Mouse (Mus musculus): Measurements from ENCODE around the gene Ccdc51.
"Not testable (repeated sequence)": the region's sequence is repeated elsewhere in the genome, so short reads cannot be mapped to it uniquely, and the experiment has no call there.

Gene Ccdc51

GRCm38 (mm10) chr9:109122553-109123085 is 40.3 kb downstream of the Ccdc51 start:
- DNase-seq (ENCODE audit: low read depth, low spot score): peak; percentile 37

- no peak for DNase-seq (ENCODE audit: low read depth, low spot score)
Observed at GRCm38 (mm10) chr9:109123266-109123665, 41.0 kb downstream of the Ccdc51 start.

GRCm38 (mm10) chr9:109124164-109124563 is 41.9 kb downstream of the Ccdc51 start:
- no peak for DNase-seq (ENCODE audit: low read depth, low spot score)

GRCm38 (mm10) chr9:109125043-109125442 is 42.8 kb downstream of the Ccdc51 start:
- no peak for DNase-seq (ENCODE audit: low read depth, low spot score)

GRCm38 (mm10) chr9:109125481-109125880 is 43.2 kb downstream of the Ccdc51 start:
- no peak for DNase-seq (ENCODE audit: low read depth, low spot score)

GRCm38 (mm10) chr9:109127076-109127475 is 44.8 kb downstream of the Ccdc51 start:
- DNase-seq (ENCODE audit: low read depth, low spot score): no peak

GRCm38 (mm10) chr9:109128211-109128610 is 45.9 kb downstream of the Ccdc51 start:
- no peak for DNase-seq (ENCODE audit: low read depth, low spot score)

- DNase-seq (ENCODE audit: low read depth, low spot score): no peak
Observed at GRCm38 (mm10) chr9:109130076-109130475, 47.8 kb downstream of the Ccdc51 start.

- not testable (repeated sequence) for DNase-seq (ENCODE audit: low read depth, low spot score)
Observed at GRCm38 (mm10) chr9:109140414-109140813, 58.1 kb downstream of the Ccdc51 start.

All from retina, postnatal 7 days (tissue).